Mouse (Mus musculus): ENCODE results near the gene Kank4.
"Not testable (repeated sequence)": the region's sequence is repeated elsewhere in the genome, so short reads cannot be mapped to it uniquely, and the experiment has no call there.

Kank4 gene

DNA sequence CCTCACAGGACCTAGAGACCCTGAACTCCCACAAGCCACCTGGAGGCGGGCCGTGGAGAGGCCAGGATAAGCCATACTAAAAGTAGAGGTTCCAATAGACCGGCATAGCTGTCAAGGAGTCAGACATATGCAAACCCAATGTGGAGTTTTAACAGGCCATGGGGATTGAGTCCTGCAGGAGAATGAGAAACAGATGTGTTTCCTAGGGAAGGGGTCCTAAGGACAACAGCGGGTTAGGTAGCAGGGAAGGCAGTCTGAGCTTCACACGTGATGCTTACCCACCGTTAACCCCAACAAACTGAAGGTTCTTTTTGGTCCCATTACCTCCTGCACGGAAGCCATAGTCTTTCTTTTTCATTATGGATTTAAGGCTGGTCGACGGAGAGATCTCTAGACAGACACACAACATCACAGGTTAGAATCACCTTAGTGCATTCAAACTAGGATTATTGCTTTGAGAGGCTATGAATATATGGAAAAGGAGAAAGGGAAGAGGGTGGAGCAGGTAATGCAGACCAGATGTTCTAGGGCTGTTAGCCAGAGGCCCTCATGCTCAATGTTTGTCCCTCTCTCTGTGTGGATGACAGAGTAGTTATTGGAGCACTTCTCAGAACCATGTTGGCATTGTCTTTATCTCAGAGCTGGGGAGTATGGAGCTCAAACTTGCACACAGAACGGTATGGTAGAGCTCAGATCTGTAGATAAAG is 40.5 kb downstream of the Kank4 start:
- no peak for DNase-seq (ENCODE audit: inconsistent ontology term)

DNA sequence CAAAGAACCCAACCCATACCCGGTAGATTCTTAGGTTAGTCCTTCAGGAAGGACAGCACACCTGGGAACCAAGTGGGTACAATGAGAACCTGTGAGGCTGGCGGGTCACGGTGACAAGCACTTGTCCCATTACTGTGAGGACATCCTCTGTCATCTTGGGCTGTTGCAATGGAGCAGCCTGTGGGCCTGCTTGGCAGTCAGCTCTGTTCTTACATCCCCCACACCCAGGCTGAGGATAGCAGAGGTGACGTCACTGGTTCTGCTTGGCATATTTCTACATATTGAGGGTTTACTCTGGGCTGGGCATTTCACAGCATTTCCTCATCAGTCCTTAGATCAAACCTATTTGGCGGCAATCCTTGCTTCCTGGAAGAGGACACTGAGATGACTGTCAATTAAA is 43.6 kb downstream of the Kank4 start:
- DNase-seq (ENCODE audit: inconsistent ontology term): no peak

- DNase-seq (ENCODE audit: inconsistent ontology term): no peak
Observed at GRCm38 (mm10) chr4:98767134-98768133, 49.9 kb downstream of the Kank4 start.

- no peak for DNase-seq (ENCODE audit: inconsistent ontology term)
Observed at GRCm38 (mm10) chr4:98758872-98759518, 58.3 kb downstream of the Kank4 start.

GRCm38 (mm10) chr4:98758012-98758821 is 59.1 kb downstream of the Kank4 start:
- no peak for DNase-seq (ENCODE audit: inconsistent ontology term)

DNA sequence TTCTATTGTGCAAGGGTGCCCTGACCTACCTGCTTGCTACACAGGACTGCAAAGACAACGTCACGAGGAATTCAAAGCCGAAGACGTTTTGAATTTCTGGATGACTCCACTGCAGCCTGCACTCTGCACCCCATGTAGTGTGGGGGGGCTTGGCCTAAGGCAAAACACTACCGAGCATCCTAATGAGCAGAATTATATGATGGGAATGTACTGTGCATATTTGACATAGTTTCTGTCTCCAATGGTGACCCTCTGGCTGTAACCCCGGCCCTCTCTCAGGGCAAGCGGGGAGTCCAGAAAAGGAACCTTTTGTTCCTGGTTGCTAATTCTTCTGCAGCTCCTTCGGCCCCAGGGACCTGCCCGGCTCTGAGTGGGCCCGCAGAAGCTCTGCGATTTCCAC is 61.2 kb downstream of the Kank4 start:
- DNase-seq (ENCODE audit: inconsistent ontology term): peak; percentile 86

DNA sequence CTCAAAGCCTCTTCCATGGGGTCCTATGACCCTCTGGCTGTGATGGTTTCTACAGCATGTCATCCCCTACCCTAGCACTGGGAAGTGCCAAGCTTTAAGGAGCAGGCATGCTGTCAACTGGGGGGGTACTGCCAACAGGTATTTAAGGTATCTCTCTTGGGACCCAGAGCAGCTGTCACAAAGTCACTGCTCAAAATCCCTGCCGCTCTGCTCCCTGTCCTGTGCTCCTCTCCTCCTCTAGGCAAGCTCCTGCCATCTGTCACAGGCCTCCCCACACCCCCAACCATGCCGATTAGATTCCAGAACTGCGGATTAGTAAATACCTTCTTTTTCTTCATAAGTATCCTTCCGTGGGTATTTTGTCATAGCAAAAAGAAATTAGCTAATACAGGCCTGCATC is 62.9 kb downstream of the Kank4 start:
- DNase-seq (ENCODE audit: inconsistent ontology term): no peak

DNA sequence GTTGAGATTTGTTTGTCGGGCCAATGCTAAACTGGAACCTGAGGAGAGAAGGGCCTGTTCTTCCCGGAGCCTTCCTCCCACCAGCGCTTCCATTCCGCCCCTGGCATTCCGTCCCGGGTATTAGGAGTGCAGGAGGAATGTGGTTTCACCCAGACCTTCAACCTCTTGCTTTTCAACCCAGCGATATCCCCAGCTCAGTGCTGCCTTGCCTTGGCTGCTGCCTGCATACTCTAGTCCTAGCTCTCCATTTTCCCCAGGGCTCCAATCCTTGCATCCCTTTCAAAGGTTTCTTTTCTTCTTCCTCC is 73.5 kb downstream of the Kank4 start:
- DNase-seq (ENCODE audit: inconsistent ontology term): peak; percentile 52

DNA sequence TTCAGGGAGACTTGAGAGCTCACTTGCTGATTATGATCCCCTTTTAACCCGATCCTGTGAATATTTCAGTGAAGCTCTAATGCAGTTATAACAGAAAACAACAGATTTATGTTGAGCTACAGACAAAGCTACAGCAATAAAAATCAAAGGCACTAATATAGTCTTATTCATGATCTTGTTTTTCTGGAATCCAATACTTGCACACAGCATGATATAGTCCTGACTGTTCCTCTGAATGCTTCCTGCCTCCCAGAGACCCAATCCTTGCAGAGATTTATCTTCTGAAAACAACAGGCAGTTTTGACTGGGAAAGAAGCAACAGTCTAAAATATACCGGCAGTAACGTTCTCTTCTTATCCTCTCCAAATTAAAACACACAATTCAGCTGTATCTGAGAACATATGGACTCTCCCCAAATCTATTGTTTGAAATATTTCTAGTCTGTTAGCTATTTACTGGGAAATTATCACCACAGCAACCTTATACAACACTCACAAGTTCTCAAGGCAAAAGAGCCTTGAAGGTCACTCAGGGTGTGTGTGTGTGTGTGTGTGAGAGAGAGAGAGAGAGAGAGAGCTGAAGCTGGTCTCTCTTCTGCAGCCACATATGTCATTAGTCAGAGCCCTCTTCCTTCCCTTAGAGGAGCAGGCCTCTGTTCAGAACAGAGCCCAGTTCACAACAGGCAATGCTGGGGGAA is 74.0 kb downstream of the Kank4 start:
- DNase-seq (ENCODE audit: inconsistent ontology term): no peak

GRCm38 (mm10) chr4:98739753-98740152 is 77.6 kb downstream of the Kank4 start:
- DNase-seq (ENCODE audit: inconsistent ontology term): no peak

DNA sequence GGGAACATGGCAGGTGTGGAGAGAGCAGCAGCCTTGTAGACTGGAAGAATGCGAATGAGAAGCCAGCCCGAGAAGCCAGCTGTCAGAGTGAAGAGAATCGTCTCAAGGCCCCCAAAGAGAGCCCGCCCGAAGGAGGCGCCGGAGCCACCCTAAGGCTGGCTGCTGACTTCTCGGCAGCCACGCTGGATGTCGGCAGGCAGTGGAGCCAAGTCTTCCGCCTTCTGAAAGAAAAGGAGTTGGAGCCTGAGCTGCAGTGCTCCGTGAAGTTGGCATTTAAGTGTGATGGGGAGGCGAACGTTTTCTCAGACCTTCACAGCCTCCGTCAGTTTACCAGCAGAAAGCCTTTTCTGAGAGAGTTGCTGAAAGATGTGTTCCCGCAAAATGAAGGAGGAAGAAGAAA is 83.7 kb downstream of the Kank4 start:
- no peak for DNase-seq (ENCODE audit: inconsistent ontology term)

GRCm38 (mm10) chr4:98728716-98729115 is 88.6 kb downstream of the Kank4 start:
- no peak for DNase-seq (ENCODE audit: inconsistent ontology term)

DNA sequence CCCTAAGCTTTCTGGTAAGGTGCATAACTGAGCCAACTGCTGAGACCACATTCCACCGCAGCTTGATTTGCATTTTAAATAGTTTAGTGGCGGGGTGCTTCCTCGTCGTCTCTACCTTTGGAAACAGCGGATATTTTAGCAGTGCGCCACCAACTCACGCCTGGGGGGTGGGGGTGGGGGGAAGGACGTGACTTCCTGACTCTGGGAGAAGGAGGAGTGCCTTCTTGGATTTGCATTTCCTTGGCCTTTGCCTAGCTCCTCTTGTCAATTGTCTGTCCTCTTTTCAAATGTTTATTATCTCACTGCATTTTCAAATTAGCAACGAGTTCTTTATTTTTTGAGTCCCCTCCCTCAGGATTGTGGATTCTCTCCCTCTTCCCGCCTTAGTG is 89.4 kb downstream of the Kank4 start:
- DNase-seq (ENCODE audit: inconsistent ontology term): no peak

DNA sequence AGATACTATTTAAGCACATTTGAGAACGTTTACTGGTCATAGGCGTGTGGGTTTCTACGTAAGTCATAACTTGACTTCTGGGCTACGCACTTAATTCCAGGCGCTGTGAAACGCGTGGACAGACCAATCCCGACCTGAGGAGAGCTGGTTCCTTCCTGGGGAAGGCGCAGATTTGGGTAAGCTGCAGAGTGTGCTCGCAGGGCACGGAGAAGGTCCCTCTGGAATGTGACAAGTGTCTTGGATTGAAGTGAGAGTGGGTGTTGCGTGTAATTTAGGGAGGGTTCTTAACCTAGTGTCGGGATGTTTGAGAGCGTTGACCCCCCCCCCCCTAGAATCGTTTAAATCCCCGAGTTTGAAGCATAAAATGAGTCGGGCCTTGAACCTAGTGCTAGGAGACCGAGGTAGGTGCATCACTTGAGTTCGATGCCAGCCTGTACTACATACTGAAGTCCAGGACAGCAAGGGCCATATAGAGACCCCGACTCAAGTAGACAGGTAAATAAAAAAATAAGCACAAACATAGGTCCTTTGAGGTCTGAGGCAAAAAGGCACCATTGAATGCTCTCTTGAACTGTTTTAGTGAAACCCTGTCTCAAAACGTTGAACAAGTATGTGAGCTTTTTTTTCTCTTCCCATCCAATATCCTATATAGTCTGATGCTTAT is 89.9 kb downstream of the Kank4 start:
- DNase-seq (ENCODE audit: inconsistent ontology term): no peak

DNA sequence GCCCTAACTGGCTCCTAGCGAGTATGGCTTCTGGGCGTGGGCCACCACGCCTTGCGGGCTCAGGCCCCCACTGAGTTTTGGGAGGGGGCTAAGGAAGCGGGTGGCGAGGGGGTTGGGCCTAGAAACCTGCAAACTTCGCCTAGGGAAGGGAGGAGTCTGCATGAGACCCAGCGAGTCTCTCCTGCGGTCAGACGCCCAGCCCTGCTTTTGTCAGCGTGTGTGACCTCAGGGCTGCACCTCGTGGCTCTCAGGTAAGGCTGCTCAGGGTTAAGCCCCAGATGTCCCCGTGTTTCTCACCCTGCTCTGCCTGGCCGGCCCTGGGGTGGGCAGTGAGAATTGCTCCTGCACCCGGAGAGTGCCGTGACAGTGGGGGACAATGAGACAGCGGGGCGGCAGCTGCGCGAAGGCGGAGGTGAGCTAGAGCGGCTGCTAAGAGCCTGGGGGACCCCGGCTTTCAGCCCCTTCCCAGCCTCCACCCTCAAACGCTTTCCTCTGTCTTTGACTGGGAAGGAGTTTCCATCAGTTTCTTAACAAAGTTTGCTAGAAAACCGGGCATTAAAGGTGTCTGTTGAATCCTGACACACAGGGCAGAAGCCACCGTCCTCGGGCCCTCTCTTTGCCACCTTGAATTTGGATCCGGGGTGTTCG is 90.6 kb downstream of the Kank4 start, which contains the start of gene L1td1:
Gene L1td1 (plus strand): TSS at position 145 of the 648 bp plus-strand sequence.
- no peak for DNase-seq (ENCODE audit: inconsistent ontology term)

- DNase-seq (ENCODE audit: inconsistent ontology term): no peak
Observed at GRCm38 (mm10) chr4:98725439-98725838, 91.9 kb downstream of the Kank4 start.

DNA sequence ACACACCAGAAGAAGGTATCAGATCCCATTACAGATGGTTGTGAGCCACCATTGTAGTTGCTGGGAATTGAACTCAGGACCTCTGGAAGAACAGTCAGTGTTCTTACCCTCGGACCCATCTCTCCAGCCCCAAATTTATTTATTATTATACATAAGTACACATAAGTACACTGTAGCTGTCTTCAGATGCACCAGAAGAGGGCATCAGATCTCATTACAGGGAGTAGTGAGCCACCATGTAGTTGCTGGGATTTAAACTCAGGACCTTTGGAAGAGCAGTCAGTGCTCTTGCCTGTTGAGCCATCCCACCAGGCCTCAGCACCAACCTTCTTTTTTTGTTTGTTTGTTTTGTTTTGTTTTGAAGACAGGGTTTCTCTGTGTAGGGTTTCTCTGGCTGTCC is 92.7 kb downstream of the Kank4 start:
- not testable (repeated sequence) for DNase-seq (ENCODE audit: inconsistent ontology term)

GRCm38 (mm10) chr4:98722454-98722853 is 94.9 kb downstream of the Kank4 start:
- peak; percentile 25 for DNase-seq (ENCODE audit: inconsistent ontology term)

DNA sequence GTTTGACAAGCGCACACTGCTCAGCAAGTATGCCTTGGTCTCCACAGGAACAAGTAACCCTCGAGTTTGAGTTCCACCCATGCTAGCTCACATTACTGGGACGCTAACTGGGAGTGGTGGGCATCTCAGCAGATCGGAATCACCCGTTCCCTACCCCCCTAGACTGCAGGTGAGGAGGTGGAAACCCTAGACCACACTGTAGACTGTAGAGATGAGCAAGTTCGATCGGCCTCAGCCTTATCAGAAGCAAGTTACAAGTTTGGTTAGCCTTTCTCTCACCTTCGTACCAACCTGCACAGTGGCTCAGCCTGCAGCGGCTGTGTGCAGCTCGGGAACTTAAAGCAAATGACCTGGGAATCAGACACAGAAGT is 98.8 kb downstream of the Kank4 start:
- no peak for DNase-seq (ENCODE audit: inconsistent ontology term)

All from Muller cell, postnatal 12 days (primary cell).